Mouse (Mus musculus) cerebellum, adult 2 months (tissue): Measurements from ENCODE around the gene Ncam2. TPM values are rescaled to one million over a fixed set of nuclear protein-coding genes. Genes with fewer than 3 reads are reported as not detected.

Experiments used
- DNase-seq, 2 experiments: peaks; one replicate each; pipeline ENCODE4 v3.0.0; 2021
- H3K27ac ChIP-seq: fragments of 200-500 bp; 2 replicates; pipeline ENCODE4 v1.5.1; 2012; ENCODE audit warnings: low read length, control low read depth, inconsistent platforms; ENCODE audit not compliant: insufficient read depth
- H3K27me3 ChIP-seq: fragments of 200-500 bp; 2 replicates; pipeline ENCODE4 v1.6.1; 2012; ENCODE audit warnings: inconsistent platforms, mild to moderate bottlenecking, low read length, moderate library complexity; ENCODE audit not compliant: control insufficient read depth, insufficient read depth
- H3K4me1 ChIP-seq: fragments of 200-500 bp; 2 replicates; pipeline ENCODE4 v1.6.1; 2011; ENCODE audit warnings: low read length; ENCODE audit not compliant: control insufficient read depth, insufficient read depth
- H3K4me3 ChIP-seq: fragments of 200-500 bp; replicated peaks from 2 replicates; pipeline ENCODE3; 2011; ENCODE audit warnings: mild to moderate bottlenecking, low read depth, low read length, control low read depth; ENCODE audit not compliant: insufficient read depth
- CTCF ChIP-seq: fragments of 200-500 bp; IDR thresholded peaks from 2 replicates; pipeline ENCODE4 v1.5.1; 2011; ENCODE audit warnings: low read depth, mild to moderate bottlenecking, control low read depth, low read length, moderate library complexity, borderline replicate concordance; ENCODE audit not compliant: insufficient read depth
- POLR2A ChIP-seq: fragments of 200-500 bp; IDR thresholded peaks from 2 replicates; pipeline ENCODE4 v1.6.1; 2011; ENCODE audit warnings: low read length, control low read depth, borderline replicate concordance; ENCODE audit not compliant: insufficient read depth
- WGBS: fragments of 180-500 bp; shearing (Covaris S2); methylation state at CpG from one replicate; pipeline ENCODE4 v1.1.7; 2018; 5-methylcytosine and 5-hydroxymethylcytosine counted together
- polyA plus RNA-seq: library from polyadenylated mRNA; depleted of rRNA; stranded (reverse); fragments of >200 nt; gene quantifications from 2 replicates; pipeline ENCODE4 v1.2.3, GENCODE M21; 2012

The Ncam2 gene
- polyA plus RNA-seq, 1 experiment, result 12.9 TPM

DNA sequence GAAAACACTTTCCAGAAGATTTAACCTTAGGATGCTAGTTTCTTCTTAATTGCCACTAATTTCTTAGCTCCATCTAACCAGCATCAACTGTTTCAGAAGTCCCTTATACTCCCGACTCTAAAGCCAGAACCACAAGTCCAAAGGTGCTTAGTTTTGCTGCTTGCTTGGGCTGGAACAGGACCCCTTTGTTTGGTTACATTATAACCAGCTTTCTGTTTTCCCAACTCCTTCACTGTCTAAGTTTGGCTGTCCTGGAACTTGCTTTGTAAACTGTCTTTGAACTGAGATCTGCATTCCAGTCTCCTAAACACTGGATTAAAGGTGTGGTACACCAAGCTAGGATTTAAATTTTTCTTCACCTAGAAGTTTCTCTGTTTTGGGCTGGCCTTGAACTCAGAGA is 475.0 kb downstream of the Ncam2 start:
- DNase-seq, result no peak
- Histone ChIP-seq H3K27me3 (no peaks in the 10 kb centered on the region), H3K4me1 (no peaks in the 10 kb centered on the region), H3K4me3 (no peak overlapping the region), H3K27ac (no peak overlapping the region)
- 85% methylated on average over 1 of the region's 1 CpGs for WGBS
- TF ChIP-seq POLR2A, result no peak
- no peak for TF ChIP-seq CTCF
